Mouse (Mus musculus) hindbrain, embryonic 11.5 days (tissue): ENCODE measurements at regions not wholly inside any gene's neighbourhood (a gene's known extent, or its start where the extent isn't known, plus 50 kb on each side); places are given as distances from the start of the nearest gene placed in this dataset.
A peak's percentile ranks its signal among the peaks of the same experiment; 100 is the strongest.

ENCODE experiments used
- ATAC-seq: fragments of 200-750 bp; cut with Nextera tagmentation; 2 replicates; pipeline ENCODE4 v1.8.0; 2017; ENCODE audit warnings: mild to moderate bottlenecking, moderate TSS enrichment, moderate library complexity; ENCODE audit not compliant: low FRiP score
- DNase-seq: peaks from one replicate; pipeline ENCODE4 v3.0.0-alpha.2; 2015; ENCODE audit warnings: low spot score
- H3K27ac ChIP-seq: fragments of 300-500 bp; sonication (generic); 2 replicates; pipeline ENCODE4 v1.5.1; 2014; ENCODE audit warnings: mild to moderate bottlenecking, low read depth, low read length
- H3K27me3 ChIP-seq: fragments of 300-500 bp; sonication (generic); 2 replicates; pipeline ENCODE4 v1.6.1; 2014; ENCODE audit warnings: mild to moderate bottlenecking, low read length, moderate library complexity, mixed read lengths; ENCODE audit not compliant: control insufficient read depth, insufficient read depth
- H3K36me3 ChIP-seq: fragments of 300-500 bp; sonication (generic); 2 replicates; pipeline ENCODE4 v1.6.1; 2014; ENCODE audit warnings: mild to moderate bottlenecking, low read length, moderate library complexity, mixed read lengths; ENCODE audit not compliant: control insufficient read depth, insufficient read depth
- H3K4me1 ChIP-seq: fragments of 300-500 bp; sonication (generic); replicated peaks from 2 replicates; pipeline ENCODE4 v1.6.1; 2014; ENCODE audit warnings: low read length, mixed read lengths; ENCODE audit not compliant: control insufficient read depth, insufficient read depth
- H3K4me2 ChIP-seq: fragments of 300-500 bp; sonication (generic); replicated peaks from 2 replicates; pipeline ENCODE4 v1.6.1; 2014; ENCODE audit warnings: mild to moderate bottlenecking, low read depth, low read length
- H3K4me3 ChIP-seq: fragments of 300-500 bp; sonication (generic); 2 replicates; pipeline ENCODE4 v1.5.1; 2014; ENCODE audit warnings: low read depth, low read length
- H3K9ac ChIP-seq: fragments of 300-500 bp; sonication (generic); 2 replicates; pipeline ENCODE4 v1.6.1; 2014; ENCODE audit warnings: low read depth, low read length
- H3K9me3 ChIP-seq: fragments of 300-500 bp; sonication (generic); 2 replicates; pipeline ENCODE4 v1.6.1; 2016; ENCODE audit warnings: low read length; ENCODE audit not compliant: control insufficient read depth
- WGBS: fragments of 180-500 bp; shearing (Covaris S2); extraction: QIAGEN DNeasy Blood & Tissue Kit; methylation state at CpG from one replicate; pipeline ENCODE4 v1.1.7; 2014; 5-methylcytosine and 5-hydroxymethylcytosine counted together

GRCm38 (mm10) chr13:80188734-80189133 lies 694.5 kb upstream of the Arrdc3 start:
- Histone ChIP-seq H3K27ac (no peak overlapping the region), H3K4me3 (no peak overlapping the region), H3K27me3 (no peaks in the 10 kb centered on the region), H3K9me3 (no peaks in the 10 kb centered on the region), H3K4me2 (no peak overlapping the region), H3K36me3 (no peaks in the 10 kb centered on the region), H3K9ac (no peak overlapping the region), H3K4me1 (no peaks in the 10 kb centered on the region)
- no peak for ATAC-seq
- 79% methylated on average over 2 of the region's 2 CpGs for WGBS
- DNase-seq = no peak

DNA sequence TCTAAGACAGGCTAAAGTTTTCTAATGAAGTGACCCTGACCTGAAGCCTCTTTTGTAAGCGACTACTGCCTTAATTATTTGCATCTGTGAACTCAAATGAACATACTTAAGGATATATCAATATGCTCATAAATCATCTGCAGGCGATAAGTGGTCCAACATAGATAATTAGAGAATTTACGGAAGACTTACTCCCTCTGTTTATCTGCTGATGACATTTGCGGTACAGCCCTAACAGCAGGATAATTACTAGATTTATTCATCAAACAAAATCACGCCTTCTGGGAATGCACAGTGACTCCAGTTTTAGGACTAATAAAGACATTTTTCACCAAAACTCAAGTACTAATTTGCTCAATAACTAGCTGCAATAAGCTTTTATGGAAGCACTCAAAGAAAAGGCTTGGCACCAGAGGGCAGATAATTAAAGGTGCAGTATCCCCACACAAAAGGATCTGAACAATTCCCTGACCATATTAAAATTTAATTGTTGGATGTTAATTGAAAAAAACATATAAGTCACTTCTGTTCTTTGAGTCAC lies 688.0 kb upstream of the Arrdc3 start:
- DNase-seq (no peak), ATAC-seq (peak; percentile 51; the same call in 1 of the 2 replicates)
- Histone ChIP-seq H3K27ac (no peak overlapping the region), H3K4me2 (no peak overlapping the region), H3K4me1 (no peaks in the 10 kb centered on the region), H3K9me3 (no peaks in the 10 kb centered on the region), H3K36me3 (no peaks in the 10 kb centered on the region), H3K9ac (no peak overlapping the region), H3K4me3 (no peak overlapping the region), H3K27me3 (no peaks in the 10 kb centered on the region)
- WGBS = 65% methylated on average over 5 of the region's 5 CpGs

GRCm38 (mm10) chr13:80224110-80224509 lies 659.1 kb upstream of the Arrdc3 start:
- Histone ChIP-seq H3K4me3 (no peak overlapping the region), H3K27me3 (no peaks in the 10 kb centered on the region), H3K4me2 (no peak overlapping the region), H3K36me3 (no peaks in the 10 kb centered on the region), H3K4me1 (no peaks in the 10 kb centered on the region), H3K9me3 (no peaks in the 10 kb centered on the region), H3K27ac (no peak overlapping the region), H3K9ac (no peak overlapping the region)
- DNase-seq (no peak), ATAC-seq (no peak)
- WGBS = 91% methylated on average over 1 of the region's 1 CpGs

GRCm38 (mm10) chr13:80231381-80231780 lies 651.8 kb upstream of the Arrdc3 start:
- no peak overlapping the region for H3K4me3 ChIP-seq
- H3K27ac ChIP-seq = no peak overlapping the region
- no peak overlapping the region for H3K9ac ChIP-seq
- ATAC-seq (no peak), DNase-seq (no peak)
- H3K27me3 ChIP-seq = no peaks in the 10 kb centered on the region
- no peak overlapping the region for H3K4me2 ChIP-seq
- H3K4me1 ChIP-seq = no peaks in the 10 kb centered on the region
- no peaks in the 10 kb centered on the region for H3K9me3 ChIP-seq
- no peaks in the 10 kb centered on the region for H3K36me3 ChIP-seq

- H3K4me1 ChIP-seq = no peaks in the 10 kb centered on the region
- H3K36me3 ChIP-seq = no peaks in the 10 kb centered on the region
- no peak for DNase-seq
- ATAC-seq = no peak
- no peak overlapping the region for H3K4me3 ChIP-seq
- H3K4me2 ChIP-seq = no peak overlapping the region
- no peaks in the 10 kb centered on the region for H3K27me3 ChIP-seq
- H3K9me3 ChIP-seq = no peaks in the 10 kb centered on the region
- H3K27ac ChIP-seq = no peak overlapping the region
- H3K9ac ChIP-seq = no peak overlapping the region
- 81% methylated on average over 5 of the region's 5 CpGs for WGBS
Measured at GRCm38 (mm10) chr13:80235254-80236032, 647.7 kb upstream of the Arrdc3 start.

DNA sequence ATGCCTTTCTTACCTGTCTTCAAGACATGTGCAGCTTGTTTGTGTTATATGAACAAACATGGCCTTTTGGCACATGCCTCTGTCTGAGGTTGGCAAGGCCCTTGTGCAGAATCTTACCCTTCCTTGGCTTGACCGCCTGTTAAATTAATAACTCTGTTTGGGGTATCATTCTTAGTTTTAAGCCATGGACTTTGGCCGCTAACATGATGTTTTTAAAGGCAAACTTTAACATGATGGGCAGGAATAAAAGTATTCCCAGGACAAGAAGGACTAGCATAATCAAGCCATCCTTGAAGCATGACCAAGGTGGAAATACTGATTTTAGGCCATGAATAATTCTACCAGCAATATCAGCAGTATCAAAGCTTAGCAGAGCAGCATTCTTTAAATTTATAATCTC lies 620.4 kb upstream of the Arrdc3 start:
- Histone ChIP-seq H3K4me3 (no peak overlapping the region), H3K4me1 (no peaks in the 10 kb centered on the region), H3K9ac (no peak overlapping the region), H3K27ac (no peak overlapping the region), H3K36me3 (no peaks in the 10 kb centered on the region), H3K27me3 (no peaks in the 10 kb centered on the region), H3K4me2 (no peak overlapping the region), H3K9me3 (no peaks in the 10 kb centered on the region)
- DNase-seq (no peak), ATAC-seq (no peak)
- WGBS = 91% methylated on average over 2 of the region's 2 CpGs

DNA sequence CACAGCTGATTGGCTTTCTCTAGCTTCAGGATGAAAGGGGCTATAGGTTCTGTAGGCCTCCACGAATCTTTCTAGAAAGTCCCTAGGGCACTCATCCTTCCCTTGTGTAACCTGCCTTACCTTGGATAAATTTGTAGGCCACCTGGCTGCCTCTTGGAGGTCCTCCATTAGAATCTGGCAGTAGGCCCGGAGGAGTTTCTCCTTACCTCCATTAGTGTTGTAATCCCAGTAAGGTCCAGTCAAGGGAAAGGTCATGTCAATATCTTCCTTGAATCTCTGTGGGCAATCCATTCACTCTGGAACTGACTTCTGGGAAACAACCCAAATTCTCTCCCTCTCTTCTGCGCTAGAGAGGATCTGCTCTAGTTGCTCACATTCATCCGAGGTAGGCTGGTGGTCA lies 616.1 kb upstream of the Arrdc3 start:
- Histone ChIP-seq H3K9ac (no peak overlapping the region), H3K27me3 (no peaks in the 10 kb centered on the region)
- 94% methylated on average over 4 of the region's 4 CpGs for WGBS

GRCm38 (mm10) chr13:80273976-80274375 lies 609.2 kb upstream of the Arrdc3 start:
- Histone ChIP-seq H3K4me2 (no peak overlapping the region), H3K9ac (no peak overlapping the region), H3K4me1 (no peaks in the 10 kb centered on the region), H3K4me3 (no peak overlapping the region), H3K36me3 (no peaks in the 10 kb centered on the region), H3K27ac (no peak overlapping the region), H3K9me3 (no peaks in the 10 kb centered on the region), H3K27me3 (no peaks in the 10 kb centered on the region)
- ATAC-seq (no peak), DNase-seq (no peak)
- WGBS = 85% methylated on average over 1 of the region's 1 CpGs

More for the DNA sequence above, 616.1 kb upstream of the Arrdc3 start:
- Histone ChIP-seq H3K4me2 (no peak overlapping the region), H3K36me3 (no peaks in the 10 kb centered on the region), H3K4me3 (no peak overlapping the region), H3K9me3 (no peaks in the 10 kb centered on the region), H3K4me1 (no peaks in the 10 kb centered on the region), H3K27ac (no peak overlapping the region)
- no peak for ATAC-seq
- no peak for DNase-seq
